Mouse (Mus musculus): ENCODE results near the gene Stim1. TPM values are rescaled to one million over a fixed set of nuclear protein-coding genes. Genes with fewer than 3 reads are reported as not detected.
A peak's percentile ranks its signal among the peaks of the same experiment; 100 is the strongest.

The Stim1 gene
- polyA plus RNA-seq (2016; fragmentation: Nextera tagmentation; extraction: Ambion mirVana): 11.6 and 11.7 TPM in 2 replicates

DNA sequence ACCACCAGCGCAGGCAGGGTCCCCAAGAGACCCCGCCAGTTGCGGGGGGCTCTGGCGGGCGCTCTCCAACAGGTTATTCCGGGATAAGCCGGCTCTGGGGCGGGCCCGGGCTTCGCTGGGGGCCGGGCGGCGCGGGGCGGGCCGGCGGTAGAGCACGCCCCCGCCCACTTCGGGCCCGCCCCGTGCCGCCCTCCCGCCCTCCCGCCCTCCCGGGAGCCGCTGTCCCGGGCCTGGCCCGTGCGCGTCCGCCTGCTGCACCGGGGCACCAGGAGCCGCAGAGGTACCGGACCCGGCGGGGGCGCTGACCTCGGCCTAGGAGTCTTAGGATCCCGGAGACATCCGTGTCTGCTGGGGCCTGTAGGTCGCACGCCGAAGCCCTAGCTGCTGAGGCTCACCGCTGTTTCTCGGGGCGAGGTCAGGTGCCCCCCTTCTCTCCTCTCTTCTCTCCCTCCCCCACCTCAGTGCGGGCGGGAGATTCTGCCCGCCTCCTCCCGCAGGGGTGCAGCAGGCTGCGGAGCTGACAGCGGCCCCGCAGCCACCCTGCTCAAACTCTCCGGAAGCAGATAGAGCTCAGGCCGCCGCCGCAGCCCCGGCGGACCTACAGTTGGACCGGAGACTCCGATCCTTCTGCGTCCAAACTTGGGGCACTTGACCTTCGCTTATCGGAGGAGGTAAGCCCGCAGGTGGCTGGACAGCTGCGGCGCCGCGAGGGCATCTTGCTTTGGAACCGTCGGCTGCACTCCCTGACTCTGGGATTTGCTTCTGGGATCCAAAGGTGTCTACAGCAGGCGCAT lies at the start of gene Stim1:
Stim1 (plus strand) TSS at position 206 of the 794 bp plus-strand sequence.
- Histone ChIP-seq H3K9ac (peak within 1 kb of the TSS; percentile 76), H3K36me3 (replicated peaks) (no peaks in the 10 kb centered on the region), H3K4me3 (replicated peaks) (peak within 1 kb of the TSS; percentile 81), H3K9me3 (no peaks in the 10 kb centered on the region), H3K27ac (peak within 1 kb of the TSS; percentile 51; the same call in 1 of the 2 replicates), H3K27me3 (peaks cover 10% of the 10 kb centered on the region), H3K4me1 (peaks cover 9% of the 10 kb centered on the region; the same call in 1 of the 2 replicates), H3K4me2 (peak within 1 kb of the TSS; percentile 95)
- peak; percentile 89 for ATAC-seq (ENCODE audit: low FRiP score)
- under 1% methylated on average over 55 of the region's 73 CpGs for WGBS

DNA sequence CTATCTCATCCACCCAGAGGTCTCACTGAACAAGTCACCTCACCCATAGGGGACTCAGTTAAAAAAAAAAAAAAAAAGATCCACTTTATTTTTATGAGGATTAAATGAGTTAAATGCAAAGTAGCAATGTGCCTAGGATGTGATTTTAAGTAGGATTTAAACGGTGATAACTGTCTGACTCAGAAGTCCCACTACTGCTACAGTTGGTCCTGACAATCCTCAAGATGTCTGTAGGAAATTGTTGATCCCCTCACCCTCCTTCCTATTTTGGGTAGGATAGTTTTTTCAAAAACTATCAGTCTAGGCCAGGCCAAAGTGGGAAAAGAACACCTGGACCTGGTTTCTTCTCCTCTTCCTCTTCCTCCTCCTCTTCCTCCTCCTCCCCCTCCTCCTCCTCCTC lies 45.7 kb upstream of the Stim1 start:
- Histone ChIP-seq H3K4me3 (replicated peaks) (peak overlapping the region; percentile 57; the same call in 1 of the 2 replicates), H3K27ac (no peak overlapping the region), H3K9me3 (no peaks in the 10 kb centered on the region), H3K36me3 (replicated peaks) (no peaks in the 10 kb centered on the region), H3K9ac (no peak overlapping the region), H3K27me3 (no peaks in the 10 kb centered on the region), H3K4me2 (peak overlapping the region; percentile 66), H3K4me1 (no peaks in the 10 kb centered on the region)
- ATAC-seq (ENCODE audit: low FRiP score): no peak
- 49% methylated on average over 1 of the region's 1 CpGs for WGBS

DNA sequence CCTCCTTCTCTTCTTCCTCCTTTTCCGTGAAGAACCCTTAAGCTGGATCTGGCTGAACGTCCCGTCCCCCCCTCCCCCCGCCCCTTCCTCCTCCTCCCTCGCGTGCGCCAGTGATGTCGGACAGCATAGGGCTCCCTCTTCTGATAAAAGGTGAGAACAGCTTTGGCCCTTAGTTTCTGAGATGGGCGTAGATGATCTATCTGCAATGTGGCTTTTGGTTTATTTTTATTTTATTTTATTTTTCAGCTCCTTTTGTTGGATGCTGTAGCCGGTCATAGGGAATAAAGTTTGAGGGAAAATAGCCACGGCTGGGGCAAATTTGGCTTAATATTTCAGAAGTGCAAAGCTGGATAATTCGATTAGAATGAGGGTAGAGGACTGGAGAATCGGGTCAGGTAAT lies 45.3 kb upstream of the Stim1 start:
- peak overlapping the region; percentile 66 for H3K4me2 ChIP-seq
- H3K9me3 ChIP-seq: no peaks in the 10 kb centered on the region
- no peaks in the 10 kb centered on the region for H3K27me3 ChIP-seq
- H3K4me3 ChIP-seq (replicated peaks): peak overlapping the region; percentile 57
- H3K9ac ChIP-seq: peak overlapping the region; percentile 69
- H3K36me3 ChIP-seq (replicated peaks): no peaks in the 10 kb centered on the region
- 2% methylated on average over 9 of the region's 13 CpGs for WGBS
- peak; percentile 73 for ATAC-seq (ENCODE audit: low FRiP score)
- H3K4me1 ChIP-seq: no peaks in the 10 kb centered on the region
- H3K27ac ChIP-seq: no peak overlapping the region

DNA sequence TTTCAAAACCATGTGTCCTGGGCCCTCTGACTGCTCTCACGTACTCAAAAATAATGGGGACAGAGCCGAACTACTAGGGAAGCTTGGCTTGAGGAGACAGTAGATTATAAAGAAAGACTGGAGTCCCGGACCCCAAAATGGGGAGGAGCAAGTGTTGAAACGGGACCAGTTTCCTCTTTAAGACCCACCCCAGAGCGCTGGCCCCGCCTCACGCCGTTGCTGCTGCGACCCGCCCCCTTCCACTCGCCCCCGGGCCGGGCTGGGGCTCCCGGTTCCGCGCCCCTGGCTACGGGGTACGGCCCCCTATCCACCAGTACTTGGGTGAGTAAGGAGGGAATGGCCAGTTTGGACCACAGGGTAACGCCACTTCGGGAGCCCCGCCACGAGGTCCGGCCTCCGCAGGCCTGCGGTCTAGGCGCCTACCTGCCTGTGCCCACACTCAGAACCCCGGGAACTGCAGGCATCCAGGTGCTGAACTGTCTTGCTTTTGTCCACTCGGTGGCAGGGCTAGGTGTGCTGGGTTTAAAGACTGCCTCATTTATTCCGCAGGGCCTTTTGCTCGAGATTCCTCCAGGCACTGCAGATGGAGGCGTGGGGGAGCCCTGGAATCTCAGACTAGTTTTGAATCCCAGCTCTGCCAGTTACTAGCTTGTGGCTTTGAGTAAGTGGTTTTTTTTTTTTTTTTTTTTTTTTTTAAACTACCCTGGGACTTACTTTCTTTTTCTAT lies 44.6 kb upstream of the Stim1 start:
- H3K4me2 ChIP-seq: peak overlapping the region; percentile 66
- no peaks in the 10 kb centered on the region for H3K27me3 ChIP-seq
- peak overlapping the region; percentile 57 for H3K4me3 ChIP-seq (replicated peaks)
- no peaks in the 10 kb centered on the region; the same call in 1 of the 2 replicates for H3K36me3 ChIP-seq (replicated peaks)
- ATAC-seq (ENCODE audit: low FRiP score): peak; percentile 92
- H3K9ac ChIP-seq: peak overlapping the region; percentile 69
- no peak overlapping the region for H3K27ac ChIP-seq
- WGBS: 3% methylated on average over 31 of the region's 31 CpGs
- H3K4me1 ChIP-seq: no peaks in the 10 kb centered on the region
- H3K9me3 ChIP-seq: no peaks in the 10 kb centered on the region

DNA sequence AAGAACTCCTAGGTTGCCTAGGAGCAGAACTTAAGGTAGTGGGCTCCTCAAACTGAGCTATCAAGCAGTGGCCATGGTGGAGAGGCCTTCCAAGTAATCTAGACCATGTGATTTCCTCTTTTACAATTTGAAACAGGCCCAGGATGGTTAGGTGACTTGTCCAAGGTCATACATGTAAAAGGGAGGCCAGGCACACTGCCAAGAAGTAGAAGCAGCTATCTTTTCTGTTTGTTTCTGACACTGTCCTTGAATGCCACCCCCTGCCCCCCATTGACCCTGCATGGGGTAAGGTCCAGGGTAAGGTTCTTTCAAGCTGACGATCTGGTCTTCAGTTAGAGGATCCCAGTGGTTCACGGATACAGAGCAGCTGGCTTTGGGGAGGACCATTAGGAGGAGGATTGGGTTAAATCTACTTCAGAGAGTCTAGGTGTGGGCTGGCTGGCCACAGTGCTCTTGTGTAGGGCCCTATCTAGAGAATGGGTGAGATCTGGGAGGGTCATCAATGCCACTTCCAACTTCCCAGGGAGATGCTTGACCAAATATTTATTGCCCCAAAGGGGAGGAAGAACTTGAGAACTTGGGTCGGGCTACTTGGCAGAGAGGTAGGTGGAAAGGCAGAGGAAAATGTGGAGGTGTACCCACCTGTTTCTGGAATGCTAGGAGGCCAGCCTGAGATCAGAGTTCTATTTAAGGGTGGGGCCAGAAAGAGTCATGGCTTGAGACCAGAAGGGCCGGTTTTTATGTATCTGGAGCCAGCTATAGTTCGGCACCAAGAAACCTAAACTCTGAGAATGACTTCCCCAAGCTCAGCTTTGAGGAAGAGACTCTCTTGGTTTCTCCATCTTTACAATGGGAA lies 43.5 kb upstream of the Stim1 start:
- H3K4me3 ChIP-seq (replicated peaks): no peak overlapping the region
- H3K27ac ChIP-seq: no peak overlapping the region
- ATAC-seq (ENCODE audit: low FRiP score): no peak
- no peak overlapping the region for H3K9ac ChIP-seq
- H3K4me2 ChIP-seq: no peak overlapping the region
- H3K4me1 ChIP-seq: no peaks in the 10 kb centered on the region
- H3K27me3 ChIP-seq: no peaks in the 10 kb centered on the region
- H3K36me3 ChIP-seq (replicated peaks): no peaks in the 10 kb centered on the region; the same call in 1 of the 2 replicates
- H3K9me3 ChIP-seq: no peaks in the 10 kb centered on the region
- WGBS: 92% methylated on average over 5 of the region's 5 CpGs

DNA sequence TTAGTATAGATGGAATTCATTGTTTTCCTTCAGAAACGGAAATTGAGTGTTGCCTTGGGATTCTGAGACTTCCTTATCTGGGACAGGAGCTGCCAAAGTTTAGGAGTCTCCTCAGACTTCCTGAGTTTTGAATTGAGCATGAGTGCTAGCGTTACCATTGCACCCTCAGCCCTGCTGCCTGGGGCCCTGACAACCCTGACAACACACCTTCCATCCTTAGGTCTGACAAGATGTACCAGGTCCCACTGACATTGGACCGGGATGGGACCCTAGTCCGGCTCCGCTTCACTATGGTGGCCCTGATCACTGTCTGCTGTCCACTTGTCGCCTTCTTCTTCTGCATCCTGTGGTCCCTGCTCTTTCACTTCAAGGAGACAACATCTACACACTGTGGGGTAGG lies 41.6 kb upstream of the Stim1 start:
- Histone ChIP-seq H3K4me3 (replicated peaks) (no peak overlapping the region), H3K4me2 (no peak overlapping the region), H3K9ac (no peak overlapping the region), H3K9me3 (no peaks in the 10 kb centered on the region), H3K27ac (no peak overlapping the region), H3K4me1 (no peaks in the 10 kb centered on the region), H3K36me3 (replicated peaks) (peaks cover 10% of the 10 kb centered on the region), H3K27me3 (no peaks in the 10 kb centered on the region)
- ATAC-seq (ENCODE audit: low FRiP score): no peak
- 94% methylated on average over 6 of the region's 6 CpGs for WGBS

DNA sequence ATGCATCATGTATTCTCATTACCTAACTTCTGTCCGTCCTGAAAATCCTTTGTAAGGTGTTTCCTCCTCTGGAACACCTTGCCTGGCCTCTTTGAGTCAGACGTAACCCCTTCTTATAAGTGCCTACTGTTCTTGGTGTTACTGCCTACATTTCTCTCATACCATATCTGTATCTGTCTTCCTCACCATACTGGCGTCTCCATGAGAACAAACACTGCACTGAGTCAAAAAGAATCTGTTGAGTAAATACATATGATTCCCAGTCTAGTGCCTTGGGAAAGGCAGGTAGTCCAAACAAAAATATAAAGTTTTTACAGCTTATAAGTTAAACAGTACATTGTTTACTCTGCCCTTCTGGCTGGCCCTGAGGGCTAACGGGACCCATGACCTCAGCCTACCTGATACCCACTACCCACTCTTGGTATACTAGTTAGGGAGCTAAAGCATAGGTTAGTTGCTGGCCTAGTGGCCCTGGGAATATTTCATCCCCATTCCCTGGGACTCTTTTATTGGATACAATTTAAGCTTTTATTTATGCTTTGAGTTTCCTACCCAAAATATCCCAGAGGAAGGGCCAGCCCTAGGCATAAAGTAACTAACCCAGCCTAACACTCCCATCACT lies 39.4 kb upstream of the Stim1 start:
- Histone ChIP-seq H3K4me2 (no peak overlapping the region), H3K9ac (no peak overlapping the region), H3K4me1 (no peaks in the 10 kb centered on the region), H3K36me3 (replicated peaks) (peaks cover 12% of the 10 kb centered on the region), H3K4me3 (replicated peaks) (no peak overlapping the region), H3K27me3 (no peaks in the 10 kb centered on the region), H3K9me3 (no peaks in the 10 kb centered on the region), H3K27ac (no peak overlapping the region)
- no peak for ATAC-seq (ENCODE audit: low FRiP score)
- 97% methylated on average over 4 of the region's 4 CpGs for WGBS

DNA sequence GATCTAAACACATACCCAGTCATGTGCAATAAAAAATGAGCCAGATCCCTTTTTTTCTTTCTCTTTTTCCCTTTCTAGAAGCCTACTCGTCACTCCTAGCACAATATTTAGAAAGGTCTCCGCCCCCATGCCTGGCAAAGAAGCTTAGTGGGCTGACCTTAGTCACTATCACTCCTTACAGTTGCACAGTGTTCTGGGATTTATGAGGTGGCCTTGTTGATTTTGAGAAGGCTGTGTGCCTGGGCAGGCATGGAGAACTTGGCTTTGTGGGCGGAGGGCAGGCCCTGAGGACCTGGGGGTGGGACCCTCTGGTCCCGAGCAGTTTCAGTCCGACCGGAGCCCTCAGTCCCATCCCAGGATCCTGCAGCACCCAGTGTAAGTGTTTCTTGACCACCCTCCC lies 37.8 kb upstream of the Stim1 start:
- no peaks in the 10 kb centered on the region for H3K9me3 ChIP-seq
- H3K27ac ChIP-seq: no peak overlapping the region
- H3K36me3 ChIP-seq (replicated peaks): peaks cover 16% of the 10 kb centered on the region
- no peaks in the 10 kb centered on the region for H3K4me1 ChIP-seq
- H3K9ac ChIP-seq: no peak overlapping the region
- ATAC-seq (ENCODE audit: low FRiP score): no peak
- 95% methylated on average over 6 of the region's 6 CpGs for WGBS
- H3K27me3 ChIP-seq: no peaks in the 10 kb centered on the region
- no peak overlapping the region for H3K4me2 ChIP-seq
- no peak overlapping the region for H3K4me3 ChIP-seq (replicated peaks)

DNA sequence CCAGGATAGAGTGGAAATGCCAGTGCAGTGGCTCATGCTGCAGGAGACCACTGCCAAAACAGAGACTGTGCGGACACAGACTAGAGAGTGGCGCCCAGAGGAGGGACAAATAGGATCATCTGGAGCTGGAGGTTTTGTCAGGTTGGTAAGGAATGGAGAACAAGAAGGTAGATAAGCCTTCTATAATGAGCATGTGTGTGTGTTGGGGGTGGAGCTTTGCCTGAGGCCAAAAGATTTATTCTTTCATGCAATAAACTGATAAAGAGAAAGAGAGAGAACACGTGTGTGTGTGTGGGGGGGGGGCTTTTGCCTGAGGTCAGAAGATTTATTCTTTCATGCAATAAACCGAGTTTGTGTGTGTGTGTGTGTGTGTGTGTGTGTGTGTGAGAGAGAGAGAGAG lies 34.5 kb upstream of the Stim1 start:
- Histone ChIP-seq H3K4me3 (replicated peaks) (no peak overlapping the region), H3K4me1 (no peaks in the 10 kb centered on the region), H3K27me3 (no peaks in the 10 kb centered on the region), H3K9ac (no peak overlapping the region), H3K27ac (no peak overlapping the region), H3K36me3 (replicated peaks) (peaks cover 44% of the 10 kb centered on the region), H3K4me2 (no peak overlapping the region), H3K9me3 (no peaks in the 10 kb centered on the region)
- WGBS: 80% methylated on average over 4 of the region's 4 CpGs
- ATAC-seq (ENCODE audit: low FRiP score): no peak

DNA sequence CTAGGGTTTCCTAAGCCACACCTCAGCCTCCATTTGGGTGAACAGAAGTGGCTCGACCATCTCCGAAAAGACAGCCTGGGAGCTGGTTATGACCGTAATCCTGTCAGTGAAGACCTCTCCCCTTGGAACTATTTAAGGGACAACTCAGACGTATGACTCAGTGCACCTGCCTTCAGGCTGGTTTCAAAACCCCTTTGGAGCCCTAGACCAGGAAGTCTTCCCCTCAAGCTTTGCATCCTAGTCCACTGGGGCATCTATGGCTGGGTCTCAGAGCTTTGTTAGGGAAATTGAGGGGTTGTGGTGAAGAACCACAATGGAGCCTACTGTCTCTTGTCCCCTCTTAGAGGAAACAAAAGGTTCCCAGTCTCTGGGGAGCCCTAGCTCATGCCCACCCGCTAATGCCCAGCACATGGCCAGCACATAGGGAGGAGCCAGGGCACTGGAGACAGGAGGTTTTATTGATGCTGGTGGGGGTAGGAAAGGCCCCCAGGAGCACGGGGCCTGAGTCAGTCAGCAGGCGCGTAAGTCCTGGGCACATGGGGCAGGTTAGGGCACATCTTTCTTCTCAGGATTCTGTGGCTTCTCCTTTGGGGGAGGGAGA lies 28.8 kb upstream of the Stim1 start:
- H3K9me3 ChIP-seq: no peaks in the 10 kb centered on the region
- H3K36me3 ChIP-seq (replicated peaks): peaks cover 62% of the 10 kb centered on the region
- H3K27me3 ChIP-seq: no peaks in the 10 kb centered on the region
- H3K4me1 ChIP-seq: no peaks in the 10 kb centered on the region
- WGBS: 93% methylated on average over 8 of the region's 8 CpGs
- H3K9ac ChIP-seq: no peak overlapping the region
- H3K4me2 ChIP-seq: no peak overlapping the region
- no peak for ATAC-seq (ENCODE audit: low FRiP score)
- H3K27ac ChIP-seq: no peak overlapping the region
- H3K4me3 ChIP-seq (replicated peaks): no peak overlapping the region

DNA sequence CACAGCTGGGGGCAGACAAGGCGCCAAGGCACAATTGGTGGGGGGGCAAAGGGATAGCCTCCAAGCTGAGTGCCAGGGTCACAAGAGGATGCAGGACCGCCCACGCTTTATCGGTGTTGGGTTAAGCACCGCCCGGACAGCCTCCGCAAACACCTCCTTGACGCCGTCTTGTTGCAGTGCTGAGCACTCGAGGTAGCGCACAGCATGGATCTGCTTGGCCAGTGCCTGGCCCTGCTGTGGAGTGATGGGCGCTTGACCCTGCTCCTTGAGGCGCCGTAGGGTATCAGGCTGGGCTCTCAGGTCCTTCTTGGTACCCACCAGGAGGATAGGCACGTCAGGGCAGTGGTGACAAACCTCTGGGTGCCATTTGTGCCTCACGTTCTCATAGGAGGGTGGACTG lies 28.0 kb upstream of the Stim1 start:
- Histone ChIP-seq H3K4me3 (replicated peaks) (no peak overlapping the region), H3K36me3 (replicated peaks) (peaks cover 57% of the 10 kb centered on the region), H3K27ac (no peak overlapping the region), H3K4me2 (no peak overlapping the region), H3K27me3 (no peaks in the 10 kb centered on the region), H3K9ac (no peak overlapping the region), H3K9me3 (no peaks in the 10 kb centered on the region), H3K4me1 (no peaks in the 10 kb centered on the region)
- 96% methylated on average over 16 of the region's 16 CpGs for WGBS
- ATAC-seq (ENCODE audit: low FRiP score): no peak
